Mouse (Mus musculus) thymus, adult 2 months (tissue): ENCODE results near the gene Zfand6.

Experiments
- CTCF ChIP-seq: fragments of 200-500 bp; IDR thresholded peaks from 2 replicates; pipeline ENCODE4 v1.5.1; 2012; ENCODE audit warnings: mild to moderate bottlenecking, control low read depth, low read length, moderate library complexity, borderline replicate concordance; ENCODE audit not compliant: control insufficient read depth, poor library complexity, insufficient read depth; ENCODE audit errors: extremely low read depth
- POLR2A ChIP-seq: fragments of 200-500 bp; IDR thresholded peaks from 2 replicates; pipeline ENCODE4 v1.6.1; 2012; ENCODE audit warnings: mild to moderate bottlenecking, low read length, control low read depth, moderate library complexity; ENCODE audit not compliant: control insufficient read depth, poor library complexity, insufficient read depth; ENCODE audit errors: extremely low read depth

- no peak for TF ChIP-seq POLR2A
- no peak for TF ChIP-seq CTCF
Observed at GRCm38 (mm10) chr7:84585086-84585485, 104.7 kb downstream of the Zfand6 start.
